Mouse (Mus musculus): Measurements from ENCODE around the gene Pygl. TPM values are rescaled to one million over a fixed set of nuclear protein-coding genes. Genes with fewer than 3 reads are reported as not detected.

Gene Pygl
- polyA plus RNA-seq (2012; rRNA removed): 5.3 and 6.5 TPM in 2 replicates

GRCm38 (mm10) chr12:70231294-70231693 lies at the start of gene Pygl:
Gene Pygl, minus strand, starts transcription at chr12:70231488.

GRCm38 (mm10) chr12:70153842-70154241 lies 77.4 kb downstream of the Pygl start, which contains the start of gene Abhd12b:
Gene Abhd12b, plus strand, starts transcription at chr12:70154142.

Other genes starting within 250 kb of the Pygl start
- 7.9 and 10.8 TPM in 2 replicates for gene Sav1, start 244.5 kb downstream of the Pygl start, polyA plus RNA-seq (2012; rRNA removed)
- 3.6 and 5.7 TPM in 2 replicates for gene Nin, start 117.8 kb downstream of the Pygl start, polyA plus RNA-seq (2012; rRNA removed)
- gene Abhd12b, start 77.3 kb downstream of the Pygl start, polyA plus RNA-seq (2012; rRNA removed): not detected in 2 replicates
- gene Trim9, start 116.1 kb upstream of the Pygl start, polyA plus RNA-seq (2012; rRNA removed): 0.64 and 0.65 TPM in 2 replicates
- 4.7 and 5.0 TPM in 2 replicates for gene Tmx1, start 221.6 kb upstream of the Pygl start, polyA plus RNA-seq (2012; rRNA removed)